Mouse (Mus musculus) lung, postnatal 0 days (tissue): ENCODE results near the gene Pfpl.

Source experiments
- CTCF ChIP-seq: IDR thresholded peaks from 2 replicates; pipeline ENCODE4 v1.5.1; 2016; ENCODE audit warnings: antibody characterized with exemption, mild to moderate bottlenecking
- EP300 ChIP-seq: IDR thresholded peaks from 2 replicates; pipeline ENCODE4 v1.6.1; 2016; ENCODE audit warnings: antibody characterized with exemption, mild to moderate bottlenecking, control low read depth

DNA sequence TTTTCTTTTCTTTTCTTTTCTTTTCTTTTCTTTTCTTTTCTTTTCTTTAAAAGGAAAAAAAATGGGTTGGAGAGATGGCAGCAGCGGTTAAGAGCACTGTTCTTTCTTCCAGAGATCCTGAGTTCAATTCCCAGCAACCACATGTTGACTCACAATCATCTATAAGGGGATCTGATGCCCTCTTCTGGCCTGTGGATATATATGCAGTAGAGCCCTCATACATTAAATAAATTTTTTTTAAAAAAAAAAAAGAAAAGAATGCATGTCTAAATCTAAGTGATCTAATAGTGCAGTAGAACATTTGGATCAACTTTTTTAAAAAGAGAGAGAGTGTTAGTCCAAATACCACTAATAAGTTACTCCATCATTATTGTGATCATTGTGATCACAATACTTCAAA, 6.0 kb upstream of the Pfpl start:
- TF ChIP-seq CTCF (no peak), EP300 (no peak)
